9 mouse cellular contexts compared by ENCODE assay signal in genomic region chr7:25385850-25386555, GRCm38 (mm10). TPM values are rescaled to one million over a fixed set of nuclear protein-coding genes. Genes with fewer than 3 reads are reported as not detected.
DNase-seq lines count a peak whose midpoint lies in the region; ATAC-seq lines count a peak whose summit lies in the region.
"Had no signal": no experiment of that assay in that cellular context is flagged by ENCODE, and none has a peak within 500 bp of the region (broad histone marks: within the 10 kb centered on the region; RNA-seq: fewer than 3 reads in every experiment).

No protein-coding gene starts in this region.

- no peak overlapping the region for H3K4me2 ChIP-seq in midbrain, embryonic 11.5 days
- no peak overlapping the region for H3K4me2 ChIP-seq in midbrain, embryonic 16.5 days (ENCODE audit: low read length)
- H3K4me2 ChIP-seq in intestine, embryonic 14.5 days (ENCODE audit: low read length) = no peak overlapping the region; the same call in 1 of the 2 replicates
- H3K4me2 ChIP-seq in lung, embryonic 16.5 days (ENCODE audit: low read depth, low read length) = 0 out of 2 replicates have a peak overlapping the region, but pooled peaks have one; percentile 24
- H3K4me2 ChIP-seq in forebrain, embryonic 11.5 days (ENCODE audit: low read depth, low read length, severe bottlenecking) = no peak overlapping the region

- no peaks in the 10 kb centered on the region for H3K36me3 ChIP-seq in midbrain, embryonic 11.5 days (ENCODE audit: control insufficient read depth, insufficient read depth, low read length)
- H3K36me3 ChIP-seq in midbrain, embryonic 16.5 days (ENCODE audit: control insufficient read depth, insufficient read depth, low read length) = peaks cover 23% of the 10 kb centered on the region
- H3K36me3 ChIP-seq in intestine, embryonic 14.5 days (ENCODE audit: control insufficient read depth, insufficient read depth, low read length) = peaks cover 63% of the 10 kb centered on the region
- H3K36me3 ChIP-seq in lung, embryonic 16.5 days (ENCODE audit: control insufficient read depth, insufficient read depth, low read length) = peaks cover 17% of the 10 kb centered on the region
- no peaks in the 10 kb centered on the region; the same call in 1 of the 2 replicates for H3K36me3 ChIP-seq in forebrain, embryonic 11.5 days (ENCODE audit: control insufficient read depth, insufficient read depth, low read length)

- DNase-seq in midbrain, embryonic 11.5 days (ENCODE audit: low spot score, missing footprints) = peak; percentile 82
- peak; percentile 91 for DNase-seq in adrenal gland, postnatal 10 days
- DNase-seq in gastrocnemius, adult 8-10 months (ENCODE audit: low spot score in 2 of 2) = peak; percentile 60 to 80
- DNase-seq in intestine, embryonic 14.5 days (ENCODE audit: low spot score) = no peak
- DNase-seq in spleen, postnatal 36 days (ENCODE audit: low spot score in 2 of 2) = peak; percentile 72 to 75
- no peak for DNase-seq in forebrain, embryonic 11.5 days (ENCODE audit: low spot score)

- H3K27ac ChIP-seq in midbrain, embryonic 11.5 days (ENCODE audit: low read depth, low read length) = no peak overlapping the region
- no peak overlapping the region; the same call in 1 of the 2 replicates for H3K27ac ChIP-seq in midbrain, embryonic 16.5 days (ENCODE audit: low read length)
- H3K27ac ChIP-seq in intestine, embryonic 14.5 days (ENCODE audit: low read depth) = peak overlapping the region; percentile 62; the same call in 1 of the 2 replicates
- H3K27ac ChIP-seq in lung, embryonic 16.5 days (ENCODE audit: low read length) = peak overlapping the region; percentile 84
- no peak overlapping the region for H3K27ac ChIP-seq in forebrain, embryonic 11.5 days (ENCODE audit: low read depth, low read length)

- H3K9ac ChIP-seq in midbrain, embryonic 11.5 days (ENCODE audit: low read length) = no peak overlapping the region
- H3K9ac ChIP-seq in midbrain, embryonic 16.5 days (ENCODE audit: low read depth, low read length) = no peak overlapping the region
- H3K9ac ChIP-seq in intestine, embryonic 14.5 days (ENCODE audit: low read length) = no peak overlapping the region
- H3K9ac ChIP-seq in lung, embryonic 16.5 days (ENCODE audit: low read length) = peak overlapping the region; percentile 54
- no peak overlapping the region for H3K9ac ChIP-seq in forebrain, embryonic 11.5 days (ENCODE audit: low read length)

- no peaks in the 10 kb centered on the region for H3K4me1 ChIP-seq in midbrain, embryonic 11.5 days (ENCODE audit: control insufficient read depth, insufficient read depth, low read length)
- peaks cover 4% of the 10 kb centered on the region for H3K4me1 ChIP-seq in midbrain, embryonic 16.5 days (ENCODE audit: control insufficient read depth, insufficient read depth, low read length)
- peaks cover 22% of the 10 kb centered on the region for H3K4me1 ChIP-seq in intestine, embryonic 14.5 days (replicated peaks; ENCODE audit: control insufficient read depth, insufficient read depth, low read length)
- H3K4me1 ChIP-seq in lung, embryonic 16.5 days (replicated peaks; ENCODE audit: control insufficient read depth, insufficient read depth, low read length) = peaks cover 32% of the 10 kb centered on the region
- H3K4me1 ChIP-seq in forebrain, embryonic 11.5 days (replicated peaks; ENCODE audit: control insufficient read depth, insufficient read depth, low read length) = no peaks in the 10 kb centered on the region

- WGBS in midbrain, embryonic 11.5 days = 84% methylated on average over 12 of the region's 12 CpGs
- WGBS in midbrain, embryonic 16.5 days = 81% methylated on average over 12 of the region's 12 CpGs
- 71% methylated on average over 12 of the region's 12 CpGs for WGBS in intestine, embryonic 14.5 days
- 50% methylated on average over 12 of the region's 12 CpGs for WGBS in lung, embryonic 16.5 days
- WGBS in forebrain, embryonic 11.5 days = 93% methylated on average over 12 of the region's 12 CpGs

- H3K4me3 ChIP-seq in midbrain, embryonic 11.5 days (ENCODE audit: low read depth, low read length) = no peak overlapping the region
- H3K4me3 ChIP-seq in midbrain, embryonic 16.5 days (ENCODE audit: low read depth, low read length) = no peak overlapping the region
- H3K4me3 ChIP-seq in intestine, embryonic 14.5 days (ENCODE audit: low read depth, low read length) = no peak overlapping the region
- H3K4me3 ChIP-seq in lung, embryonic 16.5 days (ENCODE audit: low read length) = no peak overlapping the region
- no peak overlapping the region for H3K4me3 ChIP-seq in forebrain, embryonic 11.5 days (ENCODE audit: low read depth, low read length)

- H3K9me3 ChIP-seq in midbrain, embryonic 11.5 days (ENCODE audit: control insufficient read depth, low read length) = no peaks in the 10 kb centered on the region
- no peaks in the 10 kb centered on the region for H3K9me3 ChIP-seq in midbrain, embryonic 16.5 days (replicated peaks; ENCODE audit: control insufficient read depth, low read length, poor library complexity, severe bottlenecking)
- H3K9me3 ChIP-seq in intestine, embryonic 14.5 days (ENCODE audit: control insufficient read depth, low read length) = no peaks in the 10 kb centered on the region
- no peaks in the 10 kb centered on the region for H3K9me3 ChIP-seq in lung, embryonic 16.5 days (ENCODE audit: control insufficient read depth, low read length)
- no peaks in the 10 kb centered on the region for H3K9me3 ChIP-seq in forebrain, embryonic 11.5 days (ENCODE audit: control insufficient read depth, low read length)

- no peak for ATAC-seq in midbrain, embryonic 11.5 days (ENCODE audit: low FRiP score)
- no peak for ATAC-seq in midbrain, embryonic 16.5 days
- ATAC-seq in intestine, embryonic 14.5 days (replicated peaks; ENCODE audit: low FRiP score, low TSS enrichment, low read depth) = no peak
- ATAC-seq in lung, embryonic 16.5 days (ENCODE audit: low read depth) = peak; percentile 74
- ATAC-seq in forebrain, embryonic 11.5 days (replicated peaks; ENCODE audit: low FRiP score) = no peak

- peaks cover 3% of the 10 kb centered on the region; the same call in 1 of the 2 replicates for H3K27me3 ChIP-seq in midbrain, embryonic 11.5 days (ENCODE audit: control insufficient read depth, insufficient read depth, low read length)
- H3K27me3 ChIP-seq in midbrain, embryonic 16.5 days (ENCODE audit: control insufficient read depth, insufficient read depth, low read depth, low read length) = no peaks in the 10 kb centered on the region
- H3K27me3 ChIP-seq in intestine, embryonic 14.5 days (replicated peaks; ENCODE audit: control insufficient read depth, insufficient read depth, low read length) = no peaks in the 10 kb centered on the region
- H3K27me3 ChIP-seq in lung, embryonic 16.5 days (ENCODE audit: control insufficient read depth, insufficient read depth, low read depth, low read length) = no peaks in the 10 kb centered on the region
- no peaks in the 10 kb centered on the region; the same call in 1 of the 2 replicates for H3K27me3 ChIP-seq in forebrain, embryonic 11.5 days (ENCODE audit: control insufficient read depth, insufficient read depth, low read length)

RNA-seq across cellular contexts. Expression of gene Lipe, which starts 12.5 kb away (rescaled TPM):
- 1.7 and 2.3 TPM in 2 replicates for polyA plus RNA-seq in midbrain, embryonic 11.5 days (2014; fragmentation: Nextera tagmentation; extraction: Ambion mirVana)
- 9.8 and 12.5 TPM in 2 replicates for polyA plus RNA-seq in midbrain, embryonic 16.5 days (2015; fragmentation: Nextera tagmentation; extraction: Ambion mirVana)
- total RNA-seq in adrenal gland, postnatal 10 days (2021) = 100 to 1,000 TPM; 391 to 441 TPM
- 10 to 100 TPM; 10.6 to 28.0 (median 19.9) TPM for total RNA-seq in gastrocnemius, adult 8-10 months (2022)
- polyA plus RNA-seq in intestine, embryonic 14.5 days (2014; fragmentation: Nextera tagmentation; extraction: Ambion mirVana) = 3.6 and 4.9 TPM in 2 replicates
- polyA plus RNA-seq in lung, embryonic 16.5 days (2015; fragmentation: Nextera tagmentation; extraction: Ambion mirVana) = 9.4 and 11.4 TPM in 2 replicates
- polyA plus RNA-seq in forebrain, embryonic 11.5 days (2014; fragmentation: Nextera tagmentation; extraction: Ambion mirVana) = 3.0 and 3.8 TPM in 2 replicates

RNA-seq across cellular contexts. Expression of gene Cnfn, which starts 16.5 kb away (rescaled TPM):
- not detected in 2 replicates for polyA plus RNA-seq in midbrain, embryonic 11.5 days (2014; fragmentation: Nextera tagmentation; extraction: Ambion mirVana)
- not detected in 2 replicates for polyA plus RNA-seq in midbrain, embryonic 16.5 days (2015; fragmentation: Nextera tagmentation; extraction: Ambion mirVana)
- total RNA-seq in adrenal gland, postnatal 10 days (2021) = not detected
- total RNA-seq in gastrocnemius, adult 8-10 months (2022) = not detected
- polyA plus RNA-seq in intestine, embryonic 14.5 days (2014; fragmentation: Nextera tagmentation; extraction: Ambion mirVana) = not detected in 2 replicates
- polyA plus RNA-seq in lung, embryonic 16.5 days (2015; fragmentation: Nextera tagmentation; extraction: Ambion mirVana) = 0.33 and 2.9 TPM in 2 replicates
- 0.28 TPM in 1 of 2 replicates, not detected in the other for polyA plus RNA-seq in forebrain, embryonic 11.5 days (2014; fragmentation: Nextera tagmentation; extraction: Ambion mirVana)

RNA-seq across cellular contexts. Expression of gene Cxcl17, which starts 26.7 kb away (rescaled TPM):
- polyA plus RNA-seq in midbrain, embryonic 11.5 days (2014; fragmentation: Nextera tagmentation; extraction: Ambion mirVana) = 0.18 and 0.22 TPM in 2 replicates
- polyA plus RNA-seq in midbrain, embryonic 16.5 days (2015; fragmentation: Nextera tagmentation; extraction: Ambion mirVana) = 0.48 and 1.0 TPM in 2 replicates
- total RNA-seq in adrenal gland, postnatal 10 days (2021) = not detected
- total RNA-seq in gastrocnemius, adult 8-10 months (2022) = not detected
- polyA plus RNA-seq in intestine, embryonic 14.5 days (2014; fragmentation: Nextera tagmentation; extraction: Ambion mirVana) = 0.42 TPM in 1 of 2 replicates, not detected in the other
- 0.49 TPM in 1 of 2 replicates, not detected in the other for polyA plus RNA-seq in lung, embryonic 16.5 days (2015; fragmentation: Nextera tagmentation; extraction: Ambion mirVana)
- polyA plus RNA-seq in forebrain, embryonic 11.5 days (2014; fragmentation: Nextera tagmentation; extraction: Ambion mirVana) = 0.69 TPM in 1 of 2 replicates, not detected in the other
- polyA plus RNA-seq: embryonic facial prominence, embryonic 11.5 days had no signal

Comparison
In these comparisons a context has a peak if more than half of its experiments do, and no peak if none do; other contexts are left out.
1. DNase-seq: peak in midbrain, embryonic 11.5 days (single experiment), adrenal gland, postnatal 10 days (single experiment), gastrocnemius, adult 8-10 months (2 of 2) and spleen, postnatal 36 days (2 of 2); none in intestine, embryonic 14.5 days (single experiment) and forebrain, embryonic 11.5 days (single experiment).
2. H3K27ac ChIP-seq: peak in intestine, embryonic 14.5 days (single experiment) and lung, embryonic 16.5 days (single experiment); none in midbrain, embryonic 11.5 days (single experiment), midbrain, embryonic 16.5 days (single experiment) and forebrain, embryonic 11.5 days (single experiment).